Mouse (Mus musculus) lung, embryonic 16.5 days (tissue): ENCODE measurements at regions not wholly inside any gene's neighbourhood (a gene's known extent, or its start where the extent isn't known, plus 50 kb on each side); places are given as distances from the start of the nearest gene placed in this dataset.

Source experiments
- ATAC-seq: fragments of 200-750 bp; cut with Nextera tagmentation; 2 replicates; pipeline ENCODE4 v1.8.0; 2017; ENCODE audit warnings: low read depth, mild to moderate bottlenecking, moderate library complexity
- H3K27ac ChIP-seq: fragments of 300-500 bp; sonication (generic); 2 replicates; pipeline ENCODE4 v1.5.1; 2014; ENCODE audit warnings: mild to moderate bottlenecking, control low read depth, low read length
- H3K27me3 ChIP-seq: fragments of 300-500 bp; sonication (generic); 2 replicates; pipeline ENCODE4 v1.6.1; 2014; ENCODE audit warnings: low read depth, low read length, mixed read lengths; ENCODE audit not compliant: control insufficient read depth, insufficient read depth
- H3K36me3 ChIP-seq: fragments of 300-500 bp; sonication (generic); 2 replicates; pipeline ENCODE4 v1.6.1; 2014; ENCODE audit warnings: low read length; ENCODE audit not compliant: control insufficient read depth, insufficient read depth
- H3K4me1 ChIP-seq: fragments of 300-500 bp; sonication (generic); replicated peaks from 2 replicates; pipeline ENCODE4 v1.6.1; 2014; ENCODE audit warnings: low read length, mixed read lengths; ENCODE audit not compliant: control insufficient read depth, insufficient read depth
- H3K4me2 ChIP-seq: fragments of 300-500 bp; sonication (generic); 2 replicates; pipeline ENCODE4 v1.6.1; 2014; ENCODE audit warnings: low read depth, low read length, control low read depth
- H3K4me3 ChIP-seq: fragments of 300-500 bp; sonication (generic); 2 replicates; pipeline ENCODE4 v1.5.1; 2014; ENCODE audit warnings: mild to moderate bottlenecking, low read length, control low read depth
- H3K9ac ChIP-seq: fragments of 300-500 bp; sonication (generic); 2 replicates; pipeline ENCODE4 v1.6.1; 2014; ENCODE audit warnings: low read length, control low read depth
- H3K9me3 ChIP-seq: fragments of 300-500 bp; sonication (generic); 2 replicates; pipeline ENCODE4 v1.6.1; 2016; ENCODE audit warnings: low read length; ENCODE audit not compliant: control insufficient read depth
- WGBS: fragments of 180-500 bp; shearing (Covaris S2); extraction: QIAGEN DNeasy Blood & Tissue Kit; methylation state at CpG from one replicate; pipeline ENCODE4 v1.1.7; 2014; 5-methylcytosine and 5-hydroxymethylcytosine counted together

GRCm38 (mm10) chr1:128894546-128894945 lies 302.5 kb upstream of the Cxcr4 start:
- H3K27ac ChIP-seq: no peak overlapping the region
- no peak overlapping the region for H3K4me2 ChIP-seq
- H3K4me1 ChIP-seq: no peaks in the 10 kb centered on the region
- no peak overlapping the region for H3K9ac ChIP-seq
- WGBS: 83% methylated on average over 5 of the region's 5 CpGs
- no peaks in the 10 kb centered on the region for H3K36me3 ChIP-seq
- H3K9me3 ChIP-seq: no peaks in the 10 kb centered on the region
- no peaks in the 10 kb centered on the region for H3K27me3 ChIP-seq
- no peak for ATAC-seq
- no peak overlapping the region for H3K4me3 ChIP-seq

GRCm38 (mm10) chr1:128878291-128878690 lies 286.2 kb upstream of the Cxcr4 start:
- ATAC-seq: no peak
- Histone ChIP-seq H3K9ac (no peak overlapping the region), H3K4me1 (no peaks in the 10 kb centered on the region), H3K27ac (no peak overlapping the region), H3K27me3 (no peaks in the 10 kb centered on the region), H3K4me3 (no peak overlapping the region), H3K9me3 (no peaks in the 10 kb centered on the region), H3K36me3 (no peaks in the 10 kb centered on the region), H3K4me2 (no peak overlapping the region)

GRCm38 (mm10) chr1:128875289-128875688 lies 283.2 kb upstream of the Cxcr4 start:
- WGBS: 8% methylated on average over 8 of the region's 8 CpGs
- ATAC-seq: no peak; the same call in 1 of the 2 replicates
- H3K4me2 ChIP-seq: no peak overlapping the region

GRCm38 (mm10) chr1:128874190-128874589 lies 282.1 kb upstream of the Cxcr4 start:
- no peaks in the 10 kb centered on the region for H3K36me3 ChIP-seq
- H3K4me3 ChIP-seq: no peak overlapping the region
- 77% methylated on average over 11 of the region's 11 CpGs for WGBS
- no peaks in the 10 kb centered on the region for H3K9me3 ChIP-seq
- ATAC-seq: no peak
- H3K4me2 ChIP-seq: no peak overlapping the region
- H3K27ac ChIP-seq: no peak overlapping the region
- H3K27me3 ChIP-seq: no peaks in the 10 kb centered on the region
- no peak overlapping the region for H3K9ac ChIP-seq
- H3K4me1 ChIP-seq: no peaks in the 10 kb centered on the region

More at GRCm38 (mm10) chr1:128875289-128875688, 283.2 kb upstream of the Cxcr4 start:
- Histone ChIP-seq H3K9me3 (no peaks in the 10 kb centered on the region), H3K36me3 (no peaks in the 10 kb centered on the region), H3K4me3 (no peak overlapping the region), H3K27ac (no peak overlapping the region), H3K27me3 (no peaks in the 10 kb centered on the region), H3K9ac (no peak overlapping the region), H3K4me1 (no peaks in the 10 kb centered on the region)

GRCm38 (mm10) chr1:128868761-128869160 lies 276.7 kb upstream of the Cxcr4 start:
- Histone ChIP-seq H3K27ac (no peak overlapping the region), H3K4me2 (no peak overlapping the region), H3K4me1 (no peaks in the 10 kb centered on the region), H3K36me3 (no peaks in the 10 kb centered on the region), H3K27me3 (no peaks in the 10 kb centered on the region), H3K9me3 (no peaks in the 10 kb centered on the region), H3K4me3 (no peak overlapping the region), H3K9ac (no peak overlapping the region)
- WGBS: 65% methylated on average over 3 of the region's 3 CpGs
- no peak for ATAC-seq

- Histone ChIP-seq H3K9ac (no peak overlapping the region), H3K36me3 (no peaks in the 10 kb centered on the region), H3K4me1 (no peaks in the 10 kb centered on the region), H3K27me3 (no peaks in the 10 kb centered on the region), H3K9me3 (no peaks in the 10 kb centered on the region), H3K27ac (no peak overlapping the region), H3K4me2 (no peak overlapping the region), H3K4me3 (no peak overlapping the region)
- ATAC-seq: no peak
- 19% methylated on average over 1 of the region's 1 CpGs for WGBS
These were observed 268.4 kb upstream of the Cxcr4 start for GRCm38 (mm10) chr1:128860537-128860936.

- H3K9me3 ChIP-seq: no peaks in the 10 kb centered on the region
- ATAC-seq: no peak
- no peaks in the 10 kb centered on the region for H3K4me1 ChIP-seq
- 34% methylated on average over 7 of the region's 7 CpGs for WGBS
- no peaks in the 10 kb centered on the region for H3K36me3 ChIP-seq
- H3K27ac ChIP-seq: no peak overlapping the region
- H3K4me2 ChIP-seq: no peak overlapping the region
- H3K9ac ChIP-seq: no peak overlapping the region
- no peak overlapping the region for H3K4me3 ChIP-seq
- H3K27me3 ChIP-seq: no peaks in the 10 kb centered on the region
These were observed 268.0 kb upstream of the Cxcr4 start for GRCm38 (mm10) chr1:128860094-128860493.

- Histone ChIP-seq H3K27ac (no peak overlapping the region), H3K27me3 (no peaks in the 10 kb centered on the region), H3K4me1 (no peaks in the 10 kb centered on the region), H3K4me3 (no peak overlapping the region), H3K4me2 (no peak overlapping the region), H3K9ac (no peak overlapping the region), H3K36me3 (no peaks in the 10 kb centered on the region), H3K9me3 (no peaks in the 10 kb centered on the region)
- 86% methylated on average over 2 of the region's 2 CpGs for WGBS
- ATAC-seq: no peak
These were observed 266.6 kb upstream of the Cxcr4 start for GRCm38 (mm10) chr1:128858661-128859060.

GRCm38 (mm10) chr1:128856933-128857332 lies 264.8 kb upstream of the Cxcr4 start:
- Histone ChIP-seq H3K9ac (no peak overlapping the region), H3K27ac (no peak overlapping the region), H3K4me2 (no peak overlapping the region), H3K9me3 (no peaks in the 10 kb centered on the region), H3K4me1 (no peaks in the 10 kb centered on the region), H3K27me3 (no peaks in the 10 kb centered on the region), H3K4me3 (no peak overlapping the region), H3K36me3 (no peaks in the 10 kb centered on the region)
- no peak for ATAC-seq
- WGBS: 67% methylated on average over 2 of the region's 2 CpGs

GRCm38 (mm10) chr1:128854649-128855048 lies 262.6 kb upstream of the Cxcr4 start:
- Histone ChIP-seq H3K36me3 (no peaks in the 10 kb centered on the region), H3K9ac (no peak overlapping the region), H3K4me2 (no peak overlapping the region), H3K9me3 (no peaks in the 10 kb centered on the region), H3K27me3 (no peaks in the 10 kb centered on the region), H3K4me3 (no peak overlapping the region), H3K4me1 (no peaks in the 10 kb centered on the region), H3K27ac (no peak overlapping the region)
- 60% methylated on average over 9 of the region's 9 CpGs for WGBS
- ATAC-seq: no peak
